Mouse (Mus musculus): ENCODE data around the gene Pitpna. TPM values are rescaled to one million over a fixed set of nuclear protein-coding genes. Genes with fewer than 3 reads are reported as not detected.

Gene Pitpna
- polyA plus RNA-seq, 1 experiment from 2014 or later = 70.8 TPM

DNA sequence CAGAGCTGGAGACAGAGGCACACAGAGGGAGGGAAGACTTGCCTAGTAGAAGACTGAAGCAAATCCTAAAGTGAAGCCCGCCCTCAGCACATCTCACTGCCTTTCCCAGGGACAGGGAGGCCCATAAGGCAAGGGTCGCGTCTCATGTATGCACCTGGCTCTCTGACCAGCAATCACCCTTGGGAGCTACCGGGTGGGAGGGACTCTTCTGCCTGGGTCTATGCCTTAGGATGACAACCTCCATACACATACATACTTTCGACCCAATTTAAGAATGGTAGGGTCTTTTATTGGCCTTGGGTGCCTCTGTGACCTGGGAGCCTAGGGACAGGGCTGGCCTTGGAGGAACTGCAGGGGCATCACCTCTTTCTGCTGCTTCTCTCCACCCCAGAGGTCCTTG, 85.5 kb downstream of the Pitpna start:
- Histone ChIP-seq H3K27ac (no peak overlapping the region), H3K36me3 (ENCODE audit: poor library complexity, severe bottlenecking) (peaks cover 37% of the 10 kb centered on the region), H3K4me1 (no peaks in the 10 kb centered on the region), H3K27me3 (no peaks in the 10 kb centered on the region), H3K4me2 (no peak overlapping the region), H3K9ac (no peak overlapping the region), H3K9me3 (replicated peaks) (no peaks in the 10 kb centered on the region), H3K4me3 (no peak overlapping the region)
- no peak for ATAC-seq
- 89% methylated on average over 5 of the region's 5 CpGs for WGBS

DNA sequence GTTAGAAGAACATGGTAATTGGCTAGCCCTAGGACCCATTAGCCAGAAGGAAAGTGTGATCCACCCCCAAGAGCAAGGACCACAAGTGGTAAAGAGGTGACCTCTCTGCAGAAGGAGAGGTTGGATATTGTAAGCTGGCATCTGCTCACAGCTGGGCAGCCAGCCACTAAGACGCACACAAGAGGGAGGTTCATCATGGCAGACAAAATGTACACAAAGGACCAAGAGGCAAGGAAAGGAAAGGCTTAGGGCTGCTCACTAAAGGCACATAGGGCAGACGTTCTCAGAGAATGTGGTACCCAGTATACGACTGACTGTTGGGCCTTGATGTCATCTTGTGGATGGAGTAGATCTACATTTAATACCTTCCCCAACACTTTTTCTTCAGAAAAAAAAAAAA, 87.0 kb downstream of the Pitpna start:
- no peaks in the 10 kb centered on the region for H3K9me3 ChIP-seq (replicated peaks)
- H3K4me3 ChIP-seq = no peak overlapping the region
- no peak overlapping the region for H3K27ac ChIP-seq
- no peak overlapping the region for H3K4me2 ChIP-seq
- H3K36me3 ChIP-seq (ENCODE audit: poor library complexity, severe bottlenecking) = peaks cover 26% of the 10 kb centered on the region
- no peak for ATAC-seq
- WGBS = 80% methylated on average over 3 of the region's 3 CpGs
- no peaks in the 10 kb centered on the region for H3K27me3 ChIP-seq
- no peak overlapping the region for H3K9ac ChIP-seq
- H3K4me1 ChIP-seq = peaks cover under 1% of the 10 kb centered on the region

GRCm38 (mm10) chr11:75677881-75678746, 90.2 kb downstream of the Pitpna start:
- peak overlapping the region; percentile 96; the same call in 1 of the 2 replicates for H3K9ac ChIP-seq
- H3K36me3 ChIP-seq (ENCODE audit: poor library complexity, severe bottlenecking) = peaks cover 7% of the 10 kb centered on the region
- H3K27me3 ChIP-seq = no peaks in the 10 kb centered on the region
- H3K4me1 ChIP-seq = peaks cover 20% of the 10 kb centered on the region
- WGBS = 88% methylated on average over 3 of the region's 3 CpGs
- peak overlapping the region; percentile 93 for H3K4me2 ChIP-seq
- peak overlapping the region; percentile 99 for H3K4me3 ChIP-seq
- ATAC-seq = no peak
- H3K27ac ChIP-seq = no peak overlapping the region
- H3K9me3 ChIP-seq (replicated peaks) = no peaks in the 10 kb centered on the region

Small RNA genes lying within 50 kb of the gene (microRNA-seq; reads per million reads assigned to microRNA genes)
- gene Mir3971 = not detected

Other genes with a start within 250 kb of the Pitpna start
- 99.6 and 110 TPM in 2 replicates for gene Rpa1, start 239.8 kb upstream of the Pitpna start, polyA plus RNA-seq (2015; fragmentation: Nextera tagmentation; extraction: Ambion mirVana)
- gene Smyd4, start 239.7 kb upstream of the Pitpna start, polyA plus RNA-seq (2015; fragmentation: Nextera tagmentation; extraction: Ambion mirVana) = 17.7 and 17.8 TPM in 2 replicates
- gene Serpinf1, start 165.4 kb upstream of the Pitpna start, polyA plus RNA-seq (2015; fragmentation: Nextera tagmentation; extraction: Ambion mirVana) = 15.5 and 19.0 TPM in 2 replicates
- 0.42 TPM in 1 of 2 replicates, not detected in the other for gene Serpinf2, start 148.5 kb upstream of the Pitpna start, polyA plus RNA-seq (2015; fragmentation: Nextera tagmentation; extraction: Ambion mirVana)
- gene Wdr81, start 133.4 kb upstream of the Pitpna start, polyA plus RNA-seq (2015; fragmentation: Nextera tagmentation; extraction: Ambion mirVana) = 5.0 and 5.6 TPM in 2 replicates
- gene Tlcd2, start 126.4 kb upstream of the Pitpna start, polyA plus RNA-seq (2015; fragmentation: Nextera tagmentation; extraction: Ambion mirVana) = 1.4 and 1.9 TPM in 2 replicates
- gene Prpf8, start 101.3 kb upstream of the Pitpna start, polyA plus RNA-seq (2015; fragmentation: Nextera tagmentation; extraction: Ambion mirVana) = 56.3 and 63.2 TPM in 2 replicates
- gene Rilp, start 78.0 kb upstream of the Pitpna start, polyA plus RNA-seq (2015; fragmentation: Nextera tagmentation; extraction: Ambion mirVana) = 0.40 and 0.47 TPM in 2 replicates
- gene Scarf1, start 74.6 kb upstream of the Pitpna start, polyA plus RNA-seq (2015; fragmentation: Nextera tagmentation; extraction: Ambion mirVana) = 3.3 TPM in 2 replicates
- 11.3 and 11.7 TPM in 2 replicates for gene Slc43a2, start 56.4 kb upstream of the Pitpna start, polyA plus RNA-seq (2015; fragmentation: Nextera tagmentation; extraction: Ambion mirVana)
- 32.7 and 33.8 TPM in 2 replicates for gene Inpp5k, start 42.9 kb downstream of the Pitpna start, polyA plus RNA-seq (2015; fragmentation: Nextera tagmentation; extraction: Ambion mirVana)
- 6.1 and 6.9 TPM in 2 replicates for gene Myo1c, start 62.4 kb downstream of the Pitpna start, polyA plus RNA-seq (2015; fragmentation: Nextera tagmentation; extraction: Ambion mirVana)
- 124 and 133 TPM in 2 replicates for gene Crk, start 91.2 kb downstream of the Pitpna start, polyA plus RNA-seq (2015; fragmentation: Nextera tagmentation; extraction: Ambion mirVana)
- gene Ywhae, start 144.8 kb downstream of the Pitpna start, polyA plus RNA-seq (2015; fragmentation: Nextera tagmentation; extraction: Ambion mirVana) = 1,451 and 1,470 TPM in 2 replicates
- 0.92 and 1.2 TPM in 2 replicates for gene Doc2b, start 208.0 kb downstream of the Pitpna start, polyA plus RNA-seq (2015; fragmentation: Nextera tagmentation; extraction: Ambion mirVana)

All from forebrain, embryonic 13.5 days (tissue).